Mouse (Mus musculus) G1E-ER4 (cell line): ENCODE measurements around the gene Abcd3. TPM values are rescaled to one million over a fixed set of nuclear protein-coding genes. Genes with fewer than 3 reads are reported as not detected.

Experiments used
- GATA1 ChIP-seq: IDR thresholded peaks from one replicate; pipeline ENCODE4 v1.8.0; 2012; ENCODE audit warnings: low read length, inconsistent platforms
- polyA plus RNA-seq: library from polyadenylated mRNA; stranded (reverse); fragments of >175 nt; gene quantifications from 2 replicates; pipeline ENCODE4 v1.2.3, GENCODE M21; 2012

Abcd3 gene
- polyA plus RNA-seq = 40.8 and 49.2 TPM in 2 replicates

- TF ChIP-seq GATA1 = no peak
These were observed at the start of gene Abcd3 for GRCm38 (mm10) chr3:121814877-121815548. TSS of gene Abcd3 (minus strand) at chr3:121815302.

GRCm38 (mm10) chr3:121859142-121859541, 44.0 kb upstream of the Abcd3 start:
- TF ChIP-seq GATA1 = no peak

GRCm38 (mm10) chr3:121856131-121856530, 41.0 kb upstream of the Abcd3 start:
- no peak for TF ChIP-seq GATA1

GRCm38 (mm10) chr3:121853781-121854520, 38.8 kb upstream of the Abcd3 start:
- TF ChIP-seq GATA1 = no peak

- TF ChIP-seq GATA1 = no peak
These were observed 37.1 kb upstream of the Abcd3 start for GRCm38 (mm10) chr3:121852074-121852826.

GRCm38 (mm10) chr3:121851006-121851405, 35.9 kb upstream of the Abcd3 start:
- no peak for TF ChIP-seq GATA1

GRCm38 (mm10) chr3:121850381-121850780, 35.3 kb upstream of the Abcd3 start:
- TF ChIP-seq GATA1 = no peak

GRCm38 (mm10) chr3:121847296-121847695, 32.2 kb upstream of the Abcd3 start:
- TF ChIP-seq GATA1 = no peak

GRCm38 (mm10) chr3:121844658-121845057, 29.6 kb upstream of the Abcd3 start:
- TF ChIP-seq GATA1 = no peak

- no peak for TF ChIP-seq GATA1
These were observed 28.9 kb upstream of the Abcd3 start for GRCm38 (mm10) chr3:121844013-121844412.

GRCm38 (mm10) chr3:121843254-121843653, 28.2 kb upstream of the Abcd3 start:
- TF ChIP-seq GATA1 = no peak

- no peak for TF ChIP-seq GATA1
These were observed 27.3 kb upstream of the Abcd3 start for GRCm38 (mm10) chr3:121842306-121842860.

- TF ChIP-seq GATA1 = no peak
These were observed 26.4 kb upstream of the Abcd3 start for GRCm38 (mm10) chr3:121841412-121842014.

- TF ChIP-seq GATA1 = no peak
These were observed 25.2 kb upstream of the Abcd3 start for GRCm38 (mm10) chr3:121840351-121840750.

GRCm38 (mm10) chr3:121834732-121835131, 19.6 kb upstream of the Abcd3 start:
- TF ChIP-seq GATA1 = no peak

- TF ChIP-seq GATA1 = no peak
These were observed 19.1 kb upstream of the Abcd3 start for GRCm38 (mm10) chr3:121834250-121834649.

GRCm38 (mm10) chr3:121825092-121825491, 10.0 kb upstream of the Abcd3 start:
- no peak for TF ChIP-seq GATA1
